Mouse (Mus musculus) fibroblast of lung, adult 2 months (primary cell): ENCODE data around the gene Trcg1.

Experiments used
- DNase-seq: peaks from one replicate; pipeline ENCODE4 v3.0.0-alpha.2; 2011; ENCODE audit warnings: low read depth

Gene Trcg1

GRCm38 (mm10) chr9:57232341-57232940 lies 3.9 kb upstream of the Trcg1 start:
- DNase-seq: no peak

GRCm38 (mm10) chr9:57233142-57233541 lies 3.2 kb upstream of the Trcg1 start:
- DNase-seq: no peak

GRCm38 (mm10) chr9:57233767-57234166 lies 2.6 kb upstream of the Trcg1 start:
- peak; percentile 75 for DNase-seq

- no peak for DNase-seq
Measured at GRCm38 (mm10) chr9:57237705-57238104, 1.3 kb downstream of the Trcg1 start.

GRCm38 (mm10) chr9:57238220-57238619 lies 1.9 kb downstream of the Trcg1 start:
- DNase-seq: no peak

- no peak for DNase-seq
Measured at GRCm38 (mm10) chr9:57241111-57241510, 4.8 kb downstream of the Trcg1 start.

- no peak for DNase-seq
Measured at GRCm38 (mm10) chr9:57242916-57243315, 6.6 kb downstream of the Trcg1 start.

GRCm38 (mm10) chr9:57244106-57244685 lies 7.8 kb downstream of the Trcg1 start:
- no peak for DNase-seq

- DNase-seq: no peak
Measured at GRCm38 (mm10) chr9:57246482-57246881, 10.1 kb downstream of the Trcg1 start.

GRCm38 (mm10) chr9:57247201-57247671 lies 10.9 kb downstream of the Trcg1 start:
- no peak for DNase-seq

GRCm38 (mm10) chr9:57248030-57248942 lies 11.9 kb downstream of the Trcg1 start:
- DNase-seq: no peak

GRCm38 (mm10) chr9:57250026-57250425 lies 13.7 kb downstream of the Trcg1 start:
- DNase-seq: no peak

- DNase-seq: no peak
Measured at GRCm38 (mm10) chr9:57251139-57251538, 14.8 kb downstream of the Trcg1 start.

GRCm38 (mm10) chr9:57254061-57254460 lies 17.7 kb downstream of the Trcg1 start:
- DNase-seq: no peak

GRCm38 (mm10) chr9:57254823-57255495 lies 18.6 kb downstream of the Trcg1 start:
- DNase-seq: no peak

GRCm38 (mm10) chr9:57256309-57256708 lies 20.0 kb downstream of the Trcg1 start:
- DNase-seq: no peak

GRCm38 (mm10) chr9:57256861-57257260 lies 20.5 kb downstream of the Trcg1 start:
- no peak for DNase-seq

- DNase-seq: no peak
Measured at GRCm38 (mm10) chr9:57257627-57258026, 21.3 kb downstream of the Trcg1 start.

- peak; percentile 93 for DNase-seq
Measured at GRCm38 (mm10) chr9:57259736-57260135, 23.4 kb downstream of the Trcg1 start.

- DNase-seq: no peak
Measured at GRCm38 (mm10) chr9:57260940-57261339, 24.6 kb downstream of the Trcg1 start.

GRCm38 (mm10) chr9:57261516-57261912 lies 25.2 kb downstream of the Trcg1 start:
- DNase-seq: no peak
